Mouse (Mus musculus) cerebellum, adult 11 months (tissue): ENCODE data around the gene Brms1.

ENCODE experiments used
- DNase-seq: peaks from one replicate; pipeline ENCODE4 v3.0.0; 2022

Gene Brms1

DNA sequence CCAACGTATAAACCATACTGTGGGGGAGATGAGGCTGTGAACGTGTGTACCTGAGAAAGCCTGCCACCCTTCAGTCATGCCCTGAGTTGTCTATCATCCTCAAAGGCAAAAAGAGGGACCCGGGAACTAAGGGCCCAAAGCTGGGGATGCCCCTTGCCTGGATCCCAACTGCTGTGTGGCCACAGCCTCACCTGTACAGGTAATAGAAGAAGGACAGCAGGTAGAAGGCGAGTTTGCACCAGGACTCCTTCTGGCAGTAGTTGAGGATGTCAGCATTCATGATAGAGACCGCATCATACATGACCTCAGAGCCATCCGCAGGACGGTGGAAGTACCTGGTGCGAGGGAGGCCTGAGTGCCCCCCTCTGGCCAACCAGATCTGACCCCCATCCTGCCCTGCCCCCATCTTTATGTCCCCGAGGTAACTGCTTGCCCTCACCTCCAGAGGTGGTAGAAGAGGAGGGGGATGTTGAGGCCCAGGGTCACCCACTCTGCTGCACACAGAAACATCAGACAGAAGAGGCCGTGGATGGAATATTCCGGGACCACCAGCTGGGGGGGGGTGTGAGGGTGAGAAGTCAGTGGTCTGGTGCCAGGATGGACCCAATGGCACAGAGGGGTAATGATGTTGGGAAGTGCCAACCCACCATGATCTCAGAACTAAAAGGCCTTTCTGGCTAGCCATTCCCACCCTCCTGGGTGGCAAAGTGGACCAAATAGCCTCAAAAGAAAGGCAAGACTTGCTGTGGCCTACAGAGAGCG is 52.5 kb downstream of the Brms1 start:
- peak; percentile 51 for DNase-seq

- peak; percentile 94 for DNase-seq
These were observed 53.1 kb downstream of the Brms1 start for GRCm38 (mm10) chr19:5094243-5094632.

DNA sequence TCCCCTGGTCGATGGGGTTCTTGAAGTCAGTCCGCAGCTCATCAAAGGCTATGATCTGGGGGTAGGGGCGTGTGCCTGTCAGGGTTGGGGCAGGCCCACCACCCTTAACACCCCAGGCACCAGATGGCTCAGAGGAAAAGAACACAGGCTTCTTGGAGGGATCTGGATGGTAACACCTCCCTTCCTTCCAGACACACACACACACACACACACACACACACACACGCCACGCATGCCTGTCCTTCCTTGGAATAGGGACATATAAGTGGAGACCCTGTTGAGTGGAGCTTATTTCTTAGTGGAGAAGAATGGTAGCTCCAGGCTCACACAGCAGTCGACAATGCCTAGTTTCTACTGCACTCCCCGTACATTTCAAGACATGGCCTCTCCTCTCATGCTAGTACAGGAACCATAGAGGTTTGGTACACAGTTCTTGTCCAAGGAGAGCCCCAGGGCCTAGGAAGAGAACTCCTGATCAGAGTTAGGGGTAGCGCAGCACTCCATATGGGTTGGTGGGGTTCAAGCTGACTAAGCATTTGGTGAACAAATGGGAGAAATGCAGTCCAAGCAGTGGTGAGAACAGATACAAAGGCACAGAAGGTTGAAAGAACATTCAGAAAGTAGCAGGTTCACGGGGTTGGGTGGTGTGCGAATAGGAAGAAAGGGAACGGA is 53.7 kb downstream of the Brms1 start:
- no peak for DNase-seq

- DNase-seq: no peak
These were observed 54.8 kb downstream of the Brms1 start for GRCm38 (mm10) chr19:5095887-5096474.

- no peak for DNase-seq
These were observed 56.6 kb downstream of the Brms1 start for GRCm38 (mm10) chr19:5097521-5098362.

DNA sequence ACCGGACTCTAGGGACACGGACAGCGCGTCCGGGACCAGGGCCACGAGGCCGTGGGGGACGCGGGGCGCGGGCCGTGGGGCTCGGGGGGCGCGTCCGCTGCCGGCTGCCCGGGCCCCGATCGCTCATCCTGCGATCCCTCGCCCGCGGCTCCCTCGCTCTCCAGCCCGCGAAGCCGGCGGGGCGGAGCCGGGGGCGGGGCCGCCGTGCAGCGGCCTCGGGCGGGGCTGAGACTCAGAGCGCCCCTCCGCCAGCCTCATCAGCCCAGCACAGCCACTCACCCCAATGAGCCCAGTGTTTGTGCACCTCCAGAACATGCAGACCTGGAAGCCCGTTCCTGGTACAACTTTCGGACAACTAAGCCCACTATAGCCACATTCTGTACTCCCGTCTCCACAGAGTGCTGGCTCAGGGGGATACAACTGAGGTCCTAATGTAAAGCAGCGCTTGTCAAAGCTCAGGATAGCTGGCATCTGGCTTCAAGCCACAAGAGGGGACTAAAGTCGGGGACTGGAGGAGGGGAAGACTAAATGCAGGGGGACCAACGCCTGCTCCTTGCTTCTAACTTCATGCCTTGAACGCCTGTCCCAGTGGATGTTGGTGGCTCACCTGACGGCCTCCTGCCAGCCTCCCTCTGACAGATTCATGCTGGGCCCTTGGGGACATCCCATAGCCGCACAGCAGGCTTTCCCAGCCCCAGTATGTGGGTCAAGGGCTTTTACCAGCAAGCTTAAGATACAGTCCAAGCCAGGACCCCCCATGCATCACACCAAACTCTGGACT is 57.4 kb downstream of the Brms1 start, which contains the start of gene Cnih2:
Gene Cnih2, minus strand, starts transcription at position 159 of the 781 bp plus-strand sequence.
- peak; percentile 74 for DNase-seq
